ENCODE assay signal across 11 mouse cellular contexts in the genomic region with DNA sequence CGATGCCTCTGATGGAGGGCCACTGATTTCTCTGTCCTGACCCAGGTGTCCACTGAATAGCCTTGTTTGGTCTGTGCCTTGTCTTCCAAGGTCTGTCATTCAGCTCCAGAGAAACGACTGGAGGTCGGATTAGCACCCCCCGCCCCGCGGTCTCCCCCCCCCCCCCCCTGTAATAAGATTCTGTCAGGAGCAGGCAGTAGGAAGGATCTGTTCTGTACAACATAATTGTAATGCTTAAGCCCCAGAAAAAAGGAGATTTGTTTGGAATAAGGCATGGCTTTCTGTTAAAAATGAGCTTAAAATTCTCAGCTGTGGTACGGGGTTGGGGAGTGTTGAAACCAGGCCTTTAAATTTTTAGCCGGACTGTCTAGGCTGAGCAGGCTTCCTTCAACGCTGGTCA.
DNase-seq lines count a peak whose midpoint lies in the region; ATAC-seq and TF ChIP-seq lines count a peak whose summit lies in the region.
"Had no signal": no experiment of that assay in that cellular context is flagged by ENCODE, and none has a peak within 500 bp of the region (broad histone marks: within the 10 kb centered on the region; RNA-seq: fewer than 3 reads in every experiment).

No protein-coding gene starts in this region.

- H3K9ac ChIP-seq in stomach, embryonic 14.5 days (replicated peaks; ENCODE audit: low read depth, low read length), result no peak overlapping the region
- no peak overlapping the region for H3K9ac ChIP-seq in stomach, postnatal 0 days (ENCODE audit: low read length)
- no peak overlapping the region for H3K9ac ChIP-seq in hindbrain, embryonic 14.5 days
- 0 out of 2 replicates have a peak overlapping the region, but pooled peaks have one; percentile 4 for H3K9ac ChIP-seq in midbrain, embryonic 14.5 days (replicated peaks; ENCODE audit: low read length)
- H3K9ac ChIP-seq: intestine, embryonic 15.5 days; lung, embryonic 14.5 days had no signal

- no peaks in the 10 kb centered on the region for H3K9me3 ChIP-seq in stomach, embryonic 14.5 days (ENCODE audit: control insufficient read depth, low read depth, low read length)
- H3K9me3 ChIP-seq in stomach, postnatal 0 days (ENCODE audit: control insufficient read depth, low read length), result no peaks in the 10 kb centered on the region
- H3K9me3 ChIP-seq in hindbrain, embryonic 14.5 days (ENCODE audit: control insufficient read depth, low read length), result no peaks in the 10 kb centered on the region
- H3K9me3 ChIP-seq in midbrain, embryonic 14.5 days (ENCODE audit: control insufficient read depth, low read length), result no peaks in the 10 kb centered on the region
- H3K9me3 ChIP-seq: intestine, embryonic 15.5 days had no signal

- 13% methylated on average over 9 of the region's 9 CpGs for WGBS in stomach, embryonic 14.5 days
- 24% methylated on average over 9 of the region's 9 CpGs for WGBS in stomach, postnatal 0 days
- whole genome bisulfite sequencing in hindbrain, embryonic 14.5 days, result 15% methylated on average over 9 of the region's 9 CpGs
- 5% methylated on average over 9 of the region's 9 CpGs for WGBS in midbrain, embryonic 14.5 days

- TF ChIP-seq CTCF in stomach, postnatal 0 days (IDR thresholded peaks at IDR 0.05; ENCODE audit: low read depth), result no peak

- ATAC-seq in stomach, embryonic 14.5 days (ENCODE audit: insufficient number of reproducible peaks, insufficient read depth, low FRiP score, low read depth), result no peak; the same call in 1 of the 2 replicates
- no peak for ATAC-seq in stomach, postnatal 0 days (ENCODE audit: low FRiP score, low TSS enrichment)
- ATAC-seq in hindbrain, embryonic 14.5 days (ENCODE audit: low FRiP score), result 0 out of 2 replicates have a peak, but pooled peaks have one; percentile 15
- peak; percentile 61 for ATAC-seq in midbrain, embryonic 14.5 days (ENCODE audit: low FRiP score, low TSS enrichment)
- ATAC-seq: intestine, embryonic 15.5 days had no signal

- H3K4me3 ChIP-seq in stomach, embryonic 14.5 days (ENCODE audit: low read depth, low read length), result no peak overlapping the region
- no peak overlapping the region for H3K4me3 ChIP-seq in stomach, postnatal 0 days (ENCODE audit: low read depth, low read length)
- no peak overlapping the region for H3K4me3 ChIP-seq in hindbrain, embryonic 14.5 days (replicated peaks; ENCODE audit: low read length)
- H3K4me3 ChIP-seq in midbrain, embryonic 14.5 days (replicated peaks; ENCODE audit: low read depth, low read length), result no peak overlapping the region
- H3K4me3 ChIP-seq: intestine, embryonic 15.5 days had no signal

- DNase-seq in stomach, postnatal 0 days (ENCODE audit: low spot score), result no peak
- DNase-seq in hindbrain, embryonic 14.5 days (ENCODE audit: low spot score), result no peak
- peak; percentile 46 for DNase-seq in midbrain, embryonic 14.5 days
- DNase-seq in urinary bladder, postnatal 14 days (ENCODE audit: low spot score), result no peak
- no peak for DNase-seq in thymus, postnatal 36 days
- no peak for DNase-seq in layer of hippocampus, adult 18-20 months (ENCODE audit: low spot score in 2 of 2)
- DNase-seq: adrenal gland, adult 2 months; lung, embryonic 14.5 days had no signal

- H3K27me3 ChIP-seq in stomach, embryonic 14.5 days (ENCODE audit: control insufficient read depth, insufficient read depth, low read length), result no peaks in the 10 kb centered on the region
- no peaks in the 10 kb centered on the region for H3K27me3 ChIP-seq in stomach, postnatal 0 days (ENCODE audit: control insufficient read depth, insufficient read depth, low read length)
- H3K27me3 ChIP-seq in hindbrain, embryonic 14.5 days (ENCODE audit: control insufficient read depth, insufficient read depth, low read length), result no peaks in the 10 kb centered on the region
- no peaks in the 10 kb centered on the region for H3K27me3 ChIP-seq in midbrain, embryonic 14.5 days (ENCODE audit: control insufficient read depth, insufficient read depth, low read length)
- H3K27me3 ChIP-seq: intestine, embryonic 15.5 days had no signal

- no peak for TF ChIP-seq EP300 in stomach, postnatal 0 days (optimal IDR thresholded peaks at IDR 0.05)

- peak overlapping the region; percentile 75 for H3K27ac ChIP-seq in stomach, embryonic 14.5 days (ENCODE audit: low read length)
- no peak overlapping the region for H3K27ac ChIP-seq in stomach, postnatal 0 days (replicated peaks)
- peak overlapping the region; percentile 47; the same call in 1 of the 2 replicates for H3K27ac ChIP-seq in hindbrain, embryonic 14.5 days
- H3K27ac ChIP-seq in midbrain, embryonic 14.5 days (replicated peaks; ENCODE audit: low read depth, low read length), result peak overlapping the region; percentile 43
- H3K27ac ChIP-seq: intestine, embryonic 15.5 days had no signal

- 0 out of 2 replicates have a peak overlapping the region, but pooled peaks have one; percentile 3 for H3K4me2 ChIP-seq in stomach, embryonic 14.5 days (replicated peaks; ENCODE audit: low read depth, low read length)
- H3K4me2 ChIP-seq in stomach, postnatal 0 days (replicated peaks; ENCODE audit: low read depth), result no peak overlapping the region
- no peak overlapping the region for H3K4me2 ChIP-seq in hindbrain, embryonic 14.5 days (replicated peaks)
- no peak overlapping the region for H3K4me2 ChIP-seq in midbrain, embryonic 14.5 days (ENCODE audit: low read length)
- H3K4me2 ChIP-seq: heart, embryonic 11.5 days; intestine, embryonic 15.5 days; lung, embryonic 14.5 days had no signal

- peaks cover 13% of the 10 kb centered on the region for H3K4me1 ChIP-seq in stomach, embryonic 14.5 days (ENCODE audit: control insufficient read depth, insufficient read depth, low read length)
- no peaks in the 10 kb centered on the region; the same call in 1 of the 2 replicates for H3K4me1 ChIP-seq in stomach, postnatal 0 days (replicated peaks; ENCODE audit: control insufficient read depth, insufficient read depth)
- H3K4me1 ChIP-seq in hindbrain, embryonic 14.5 days (replicated peaks; ENCODE audit: control insufficient read depth, insufficient read depth, low read length), result no peaks in the 10 kb centered on the region; the same call in 1 of the 2 replicates
- peaks cover 12% of the 10 kb centered on the region; the same call in 1 of the 2 replicates for H3K4me1 ChIP-seq in midbrain, embryonic 14.5 days (ENCODE audit: control insufficient read depth, insufficient read depth, low read length)

- H3K36me3 ChIP-seq in stomach, embryonic 14.5 days (ENCODE audit: control insufficient read depth, insufficient read depth, low read length), result no peaks in the 10 kb centered on the region
- H3K36me3 ChIP-seq in stomach, postnatal 0 days (ENCODE audit: control insufficient read depth, insufficient read depth, low read length), result no peaks in the 10 kb centered on the region; the same call in 1 of the 2 replicates
- peaks cover 18% of the 10 kb centered on the region for H3K36me3 ChIP-seq in hindbrain, embryonic 14.5 days (replicated peaks; ENCODE audit: control insufficient read depth, insufficient read depth)
- peaks cover 5% of the 10 kb centered on the region; the same call in 1 of the 2 replicates for H3K36me3 ChIP-seq in midbrain, embryonic 14.5 days (ENCODE audit: control insufficient read depth, insufficient read depth, low read length)
- H3K36me3 ChIP-seq: intestine, embryonic 15.5 days had no signal

Comparison
In these comparisons a context has a peak if more than half of its experiments do, and no peak if none do; other contexts are left out.
1. ATAC-seq: peak in hindbrain, embryonic 14.5 days (single experiment) and midbrain, embryonic 14.5 days (single experiment); none in stomach, embryonic 14.5 days (single experiment) and stomach, postnatal 0 days (single experiment).